In the genomic region with DNA sequence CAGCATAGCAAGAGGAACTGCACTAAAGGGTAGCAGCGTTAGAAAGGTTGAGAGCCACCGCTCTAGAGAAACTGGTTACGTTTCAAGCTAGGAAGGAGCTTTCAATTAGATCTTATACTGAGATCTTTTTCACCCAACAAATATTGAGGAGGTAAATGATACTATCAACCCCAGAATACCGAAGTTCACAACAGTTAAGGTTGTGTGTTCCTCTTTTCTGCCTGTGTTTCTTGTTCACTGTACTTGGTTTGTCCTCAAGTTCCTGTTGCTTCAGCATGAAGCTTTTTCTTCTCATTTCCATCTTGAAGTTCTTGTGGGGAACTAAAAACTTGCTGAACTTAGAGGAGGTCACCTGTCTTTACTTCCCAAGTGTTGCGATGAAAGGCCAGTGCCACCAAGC, we compare ENCODE assay signal across 26 mouse cellular contexts. TPM values are rescaled to one million over a fixed set of nuclear protein-coding genes. Genes with fewer than 3 reads are reported as not detected.
DNase-seq lines count a peak whose midpoint lies in the region; ATAC-seq and TF ChIP-seq lines count a peak whose summit lies in the region.
"Had no signal": no experiment of that assay in that cellular context is flagged by ENCODE, and none has a peak within 500 bp of the region (broad histone marks: within the 10 kb centered on the region; RNA-seq: fewer than 3 reads in every experiment).

No protein-coding gene starts in this region.

- DNase-seq in testis, postnatal 14 days (ENCODE audit: low spot score) = no peak
- DNase-seq in heart, postnatal 25 days (ENCODE audit: low spot score) = no peak
- DNase-seq in layer of hippocampus, adult 18-20 months (ENCODE audit: low spot score in 2 of 2) = no peak
- no peak for DNase-seq in cerebellum, postnatal 25 days
- DNase-seq: adrenal gland, postnatal 36 days; cerebellum, adult 11-12 months; cerebellum, postnatal 10 days; forebrain, postnatal 0 days; gastrocnemius, postnatal 25 days; heart, adult 2 months; heart, postnatal 4 days; kidney, adult 9 months; kidney, postnatal 25 days; lung, adult 2 months; lung, postnatal 14 days; midbrain, embryonic 14.5 days; right cerebral cortex, postnatal 4 days had no signal

- no peak for TF ChIP-seq CTCF in testis, adult 2 months (IDR thresholded peaks at IDR 0.05; ENCODE audit: control insufficient read depth, insufficient read depth, insufficient replicate concordance, low read depth, low read length)

- no peaks in the 10 kb centered on the region for H3K27me3 ChIP-seq in testis, adult 2 months (ENCODE audit: control insufficient read depth, insufficient read depth, low read length)
- H3K27me3 ChIP-seq: embryonic facial prominence, embryonic 12.5 days; heart, embryonic 13.5 days; intestine, embryonic 15.5 days; neural tube, embryonic 12.5 days had no signal

- intact Hi-C loops in heart, postnatal 25 days (cut with DNase I) = no loop called here

- H3K36me3 ChIP-seq in testis, adult 2 months (ENCODE audit: control insufficient read depth, insufficient read depth, low read length) = no peaks in the 10 kb centered on the region

- peak overlapping the region; percentile 8; the same call in 1 of the 2 replicates for H3K27ac ChIP-seq in testis, adult 2 months (ENCODE audit: control insufficient read depth, insufficient read depth, low read depth, low read length)
- H3K27ac ChIP-seq: embryonic facial prominence, embryonic 12.5 days; heart, adult 2 months; heart, embryonic 13.5 days; intestine, embryonic 15.5 days; neural tube, embryonic 12.5 days; stomach, postnatal 0 days had no signal

- no peaks in the 10 kb centered on the region for H3K4me1 ChIP-seq in testis, adult 2 months (ENCODE audit: control insufficient read depth, insufficient read depth, low read length)
- H3K4me1 ChIP-seq: embryonic facial prominence, embryonic 12.5 days; intestine, embryonic 15.5 days; neural tube, embryonic 12.5 days had no signal

- no peak for TF ChIP-seq POLR2A in testis, adult 2 months (IDR thresholded peaks at IDR 0.05; ENCODE audit: control insufficient read depth, low read depth, low read length)

- peak; percentile 59 for ATAC-seq in common myeloid progenitor, adult 5-6 weeks (replicated peaks; ENCODE audit: low read depth, poor library complexity, severe bottlenecking)
- peak; percentile 59 for ATAC-seq in megakaryocyte progenitor cell, adult 5-6 weeks (replicated peaks; ENCODE audit: poor library complexity)
- ATAC-seq: forebrain, postnatal 0 days; hindbrain, embryonic 16.5 days; intestine, embryonic 15.5 days had no signal

- H3K4me3 ChIP-seq in testis, adult 2 months (ENCODE audit: control insufficient read depth, low read depth, low read length) = peak overlapping the region; percentile 5; the same call in 1 of the 2 replicates
- H3K4me3 ChIP-seq: embryonic facial prominence, embryonic 12.5 days; heart, adult 2 months; heart, embryonic 13.5 days; intestine, embryonic 15.5 days; neural tube, embryonic 12.5 days had no signal

RNA-seq across cellular contexts. Expression of a gene that starts 41.2 kb away (rescaled TPM):
- 77.6 and 94.5 TPM in 2 replicates for polyA plus RNA-seq in testis, adult 2 months (2012; rRNA removed)
- total RNA-seq in common myeloid progenitor, adult 5-6 weeks (2017) = 240 and 264 TPM in 2 replicates
- 385 and 404 TPM in 2 replicates for total RNA-seq in megakaryocyte progenitor cell, adult 5-6 weeks (2015)
- 156 and 215 TPM in 2 replicates for total RNA-seq in megakaryocyte progenitor cell, adult 5-6 weeks (2017)
- 10 to 100 TPM; 29.5 to 34.1 TPM for total RNA-seq in heart, postnatal 25 days (2021)
- total RNA-seq in layer of hippocampus, adult 18-20 months (2021) = 10 to 100 TPM; 84.8 to 88.2 TPM
